Mouse (Mus musculus) hindbrain, embryonic 14.5 days (tissue): ENCODE data around the gene Zwint. TPM values are rescaled to one million over a fixed set of nuclear protein-coding genes. Genes with fewer than 3 reads are reported as not detected.

Experiments used
- ATAC-seq: fragments of 200-750 bp; cut with Nextera tagmentation; 2 replicates; pipeline ENCODE4 v1.8.0; 2017; ENCODE audit warnings: moderate number of reproducible peaks, mild to moderate bottlenecking, moderate TSS enrichment, moderate library complexity; ENCODE audit not compliant: low FRiP score
- DNase-seq: peaks from one replicate; pipeline ENCODE4 v3.0.0-alpha.2; 2015; ENCODE audit warnings: low spot score
- H3K27ac ChIP-seq: fragments of 300-500 bp; sonication (generic); 2 replicates; pipeline ENCODE4 v1.5.1; 2014; ENCODE audit warnings: mild to moderate bottlenecking, moderate library complexity
- H3K27me3 ChIP-seq: fragments of 300-500 bp; sonication (generic); 2 replicates; pipeline ENCODE4 v1.6.1; 2014; ENCODE audit warnings: mild to moderate bottlenecking, low read length, mixed read lengths; ENCODE audit not compliant: control insufficient read depth, insufficient read depth
- H3K36me3 ChIP-seq: fragments of 300-500 bp; sonication (generic); replicated peaks from 2 replicates; pipeline ENCODE4 v1.6.1; 2014; ENCODE audit not compliant: control insufficient read depth, insufficient read depth
- H3K4me1 ChIP-seq: fragments of 300-500 bp; sonication (generic); replicated peaks from 2 replicates; pipeline ENCODE4 v1.6.1; 2014; ENCODE audit warnings: antibody characterized with exemption, low read length, mixed read lengths; ENCODE audit not compliant: control insufficient read depth, insufficient read depth
- H3K4me2 ChIP-seq: fragments of 300-500 bp; sonication (generic); replicated peaks from 2 replicates; pipeline ENCODE4 v1.6.1; 2014; ENCODE audit warnings: mild to moderate bottlenecking, moderate library complexity
- H3K4me3 ChIP-seq: fragments of 300-500 bp; sonication (generic); replicated peaks from 2 replicates; pipeline ENCODE4 v1.5.1; 2014; ENCODE audit warnings: mild to moderate bottlenecking, low read length
- H3K9ac ChIP-seq: fragments of 300-500 bp; sonication (generic); 2 replicates; pipeline ENCODE4 v1.6.1; 2014
- H3K9me3 ChIP-seq: fragments of 300-500 bp; sonication (generic); 2 replicates; pipeline ENCODE4 v1.6.1; 2016; ENCODE audit warnings: low read length; ENCODE audit not compliant: control insufficient read depth
- WGBS: fragments of 180-500 bp; shearing (Covaris S2); extraction: QIAGEN DNeasy Blood & Tissue Kit; methylation state at CpG from one replicate; pipeline ENCODE4 v1.1.7; 2014; 5-methylcytosine and 5-hydroxymethylcytosine counted together
- polyA plus RNA-seq: library from polyadenylated mRNA; unstranded; fragments of >200 nt; fragmentation: Nextera tagmentation; extraction: Ambion mirVana; gene quantifications from 2 replicates; pipeline ENCODE4 v1.2.1, GENCODE M21; 2014

Gene Zwint
- polyA plus RNA-seq, 1 experiment from 2014 or later, result 811 TPM

GRCm38 (mm10) chr10:72659198-72659597 is 4.6 kb downstream of the Zwint start:
- Histone ChIP-seq H3K9ac (no peak overlapping the region), H3K4me3 (no peak overlapping the region), H3K36me3 (peaks cover 74% of the 10 kb centered on the region), H3K4me2 (no peak overlapping the region), H3K9me3 (no peaks in the 10 kb centered on the region), H3K4me1 (peaks cover 19% of the 10 kb centered on the region), H3K27me3 (no peaks in the 10 kb centered on the region), H3K27ac (no peak overlapping the region)
- 97% methylated on average over 5 of the region's 5 CpGs for WGBS
- DNase-seq (no peak), ATAC-seq (no peak)

- Histone ChIP-seq H3K9me3 (no peaks in the 10 kb centered on the region), H3K36me3 (peaks cover 85% of the 10 kb centered on the region), H3K4me2 (no peak overlapping the region), H3K9ac (no peak overlapping the region), H3K27ac (no peak overlapping the region), H3K27me3 (no peaks in the 10 kb centered on the region), H3K4me1 (peaks cover 18% of the 10 kb centered on the region), H3K4me3 (no peak overlapping the region)
- DNase-seq, result no peak
- ATAC-seq, result no peak
- WGBS, result 90% methylated on average over 1 of the region's 1 CpGs
These were observed 5.7 kb downstream of the Zwint start for GRCm38 (mm10) chr10:72660350-72660749.

GRCm38 (mm10) chr10:72667856-72668255 is 13.2 kb downstream of the Zwint start:
- no peaks in the 10 kb centered on the region for H3K4me1 ChIP-seq
- 91% methylated on average over 5 of the region's 5 CpGs for WGBS
- no peaks in the 10 kb centered on the region for H3K27me3 ChIP-seq
- H3K9me3 ChIP-seq, result no peaks in the 10 kb centered on the region
- H3K4me2 ChIP-seq, result no peak overlapping the region
- no peak overlapping the region for H3K27ac ChIP-seq
- no peak overlapping the region for H3K9ac ChIP-seq
- no peak for ATAC-seq
- H3K36me3 ChIP-seq, result peaks cover 59% of the 10 kb centered on the region
- no peak overlapping the region for H3K4me3 ChIP-seq
- no peak for DNase-seq

- Histone ChIP-seq H3K27ac (no peak overlapping the region), H3K27me3 (no peaks in the 10 kb centered on the region), H3K4me2 (no peak overlapping the region), H3K9me3 (no peaks in the 10 kb centered on the region), H3K36me3 (peaks cover 54% of the 10 kb centered on the region), H3K9ac (no peak overlapping the region), H3K4me3 (no peak overlapping the region), H3K4me1 (no peaks in the 10 kb centered on the region)
- DNase-seq (no peak), ATAC-seq (no peak)
- 86% methylated on average over 1 of the region's 1 CpGs for WGBS
These were observed 14.4 kb downstream of the Zwint start for GRCm38 (mm10) chr10:72669086-72669485.

- H3K4me2 ChIP-seq, result no peak overlapping the region
- no peak overlapping the region for H3K9ac ChIP-seq
- peaks cover 10% of the 10 kb centered on the region for H3K36me3 ChIP-seq
- H3K4me1 ChIP-seq, result no peaks in the 10 kb centered on the region
- 91% methylated on average over 6 of the region's 6 CpGs for WGBS
- ATAC-seq, result no peak
- no peaks in the 10 kb centered on the region for H3K9me3 ChIP-seq
- no peak overlapping the region for H3K4me3 ChIP-seq
- no peak for DNase-seq
- H3K27me3 ChIP-seq, result no peaks in the 10 kb centered on the region
- no peak overlapping the region for H3K27ac ChIP-seq
These were observed 21.3 kb downstream of the Zwint start for GRCm38 (mm10) chr10:72675971-72676370.

- Histone ChIP-seq H3K9me3 (no peaks in the 10 kb centered on the region), H3K27me3 (no peaks in the 10 kb centered on the region), H3K27ac (no peak overlapping the region), H3K9ac (no peak overlapping the region), H3K4me2 (no peak overlapping the region), H3K36me3 (peaks cover 10% of the 10 kb centered on the region), H3K4me1 (no peaks in the 10 kb centered on the region), H3K4me3 (no peak overlapping the region)
- DNase-seq (no peak), ATAC-seq (no peak)
- WGBS, result 95% methylated on average over 1 of the region's 1 CpGs
These were observed 21.9 kb downstream of the Zwint start for GRCm38 (mm10) chr10:72676550-72676949.

- DNase-seq (no peak), ATAC-seq (no peak)
- no peak overlapping the region for H3K4me3 ChIP-seq
- H3K27me3 ChIP-seq, result no peaks in the 10 kb centered on the region
- no peak overlapping the region for H3K9ac ChIP-seq
- H3K27ac ChIP-seq, result no peak overlapping the region
- no peak overlapping the region for H3K4me2 ChIP-seq
- H3K36me3 ChIP-seq, result peaks cover 6% of the 10 kb centered on the region
- no peaks in the 10 kb centered on the region for H3K9me3 ChIP-seq
- no peaks in the 10 kb centered on the region for H3K4me1 ChIP-seq
- WGBS, result 89% methylated on average over 4 of the region's 4 CpGs
These were observed 24.4 kb downstream of the Zwint start for GRCm38 (mm10) chr10:72679086-72679485.

- WGBS, result 83% methylated on average over 5 of the region's 5 CpGs
- Histone ChIP-seq H3K4me3 (no peak overlapping the region), H3K9me3 (no peaks in the 10 kb centered on the region), H3K36me3 (no peaks in the 10 kb centered on the region), H3K4me2 (no peak overlapping the region), H3K27me3 (no peaks in the 10 kb centered on the region), H3K4me1 (no peaks in the 10 kb centered on the region), H3K27ac (no peak overlapping the region), H3K9ac (no peak overlapping the region)
- DNase-seq, result no peak
- ATAC-seq, result no peak
These were observed 46.4 kb downstream of the Zwint start for GRCm38 (mm10) chr10:72701092-72701491.

GRCm38 (mm10) chr10:72713754-72714153 is 59.1 kb downstream of the Zwint start:
- WGBS, result 75% methylated on average over 2 of the region's 2 CpGs
- no peak overlapping the region for H3K9ac ChIP-seq
- no peaks in the 10 kb centered on the region for H3K27me3 ChIP-seq
- no peaks in the 10 kb centered on the region for H3K36me3 ChIP-seq
- H3K9me3 ChIP-seq, result no peaks in the 10 kb centered on the region
- H3K4me2 ChIP-seq, result no peak overlapping the region
- DNase-seq, result no peak
- no peak overlapping the region for H3K27ac ChIP-seq
- no peaks in the 10 kb centered on the region for H3K4me1 ChIP-seq
- ATAC-seq, result no peak
- H3K4me3 ChIP-seq, result no peak overlapping the region
